Mouse (Mus musculus) testis, postnatal 14 days (tissue): ENCODE results near the gene Nxph3.
"Not testable (repeated sequence)": the region's sequence is repeated elsewhere in the genome, so short reads cannot be mapped to it uniquely, and the experiment has no call there.

ENCODE experiments used
- DNase-seq: peaks from one replicate; pipeline ENCODE4 v3.0.0; 2021; ENCODE audit warnings: low spot score

Nxph3 gene

GRCm38 (mm10) chr11:95519299-95519698 lies 4.9 kb upstream of the Nxph3 start:
- no peak for DNase-seq

- DNase-seq, result no peak
These were observed 2.8 kb upstream of the Nxph3 start for GRCm38 (mm10) chr11:95517162-95517561.

- DNase-seq, result no peak
These were observed 2.1 kb upstream of the Nxph3 start for GRCm38 (mm10) chr11:95516491-95516911.

- no peak for DNase-seq
These were observed 1.3 kb upstream of the Nxph3 start for GRCm38 (mm10) chr11:95515376-95516323.

GRCm38 (mm10) chr11:95513461-95514297 lies 691 bp downstream of the Nxph3 start:
- no peak for DNase-seq

- DNase-seq, result no peak
These were observed 2.0 kb downstream of the Nxph3 start for GRCm38 (mm10) chr11:95512383-95512782.

GRCm38 (mm10) chr11:95511919-95512318 lies 2.5 kb downstream of the Nxph3 start:
- no peak for DNase-seq

- no peak for DNase-seq
These were observed 3.7 kb downstream of the Nxph3 start for GRCm38 (mm10) chr11:95510631-95511030.

GRCm38 (mm10) chr11:95509126-95509717 lies 5.1 kb downstream of the Nxph3 start:
- no peak for DNase-seq

- DNase-seq, result no peak
These were observed 6.0 kb downstream of the Nxph3 start for GRCm38 (mm10) chr11:95508211-95508926.

- no peak for DNase-seq
These were observed 6.6 kb downstream of the Nxph3 start for GRCm38 (mm10) chr11:95507785-95508184.

- no peak for DNase-seq
These were observed 7.2 kb downstream of the Nxph3 start for GRCm38 (mm10) chr11:95507041-95507716.

- no peak for DNase-seq
These were observed 10.1 kb downstream of the Nxph3 start for GRCm38 (mm10) chr11:95504271-95504731.

- no peak for DNase-seq
These were observed 10.7 kb downstream of the Nxph3 start for GRCm38 (mm10) chr11:95503581-95504180.

GRCm38 (mm10) chr11:95501826-95502225 lies 12.5 kb downstream of the Nxph3 start:
- not testable (repeated sequence) for DNase-seq

GRCm38 (mm10) chr11:95500836-95501235 lies 13.5 kb downstream of the Nxph3 start:
- no peak for DNase-seq

GRCm38 (mm10) chr11:95500412-95500811 lies 14.0 kb downstream of the Nxph3 start:
- no peak for DNase-seq

GRCm38 (mm10) chr11:95497921-95498320 lies 16.4 kb downstream of the Nxph3 start:
- no peak for DNase-seq

- no peak for DNase-seq
These were observed 18.5 kb downstream of the Nxph3 start for GRCm38 (mm10) chr11:95495883-95496282.

- no peak for DNase-seq
These were observed 20.0 kb downstream of the Nxph3 start for GRCm38 (mm10) chr11:95494374-95494773.

- no peak for DNase-seq
These were observed 20.4 kb downstream of the Nxph3 start for GRCm38 (mm10) chr11:95493950-95494349.
